Mouse (Mus musculus) kidney, postnatal 4 days (tissue): ENCODE measurements around the gene Olfr259.

Source experiments
- DNase-seq, 2 experiments: peaks; one replicate each; pipeline ENCODE4 v3.0.0; 2021; ENCODE audit warnings: mixed read lengths in 2 of 2

Gene Olfr259

GRCm38 (mm10) chr2:87114467-87114866 lies at the start of gene Olfr259:
TSS of gene Olfr259 (minus strand) at chr2:87114567.
- DNase-seq, result no peak

GRCm38 (mm10) chr2:87152524-87152923 lies 38.2 kb upstream of the Olfr259 start, which contains the start of gene Olfr1111:
TSS of gene Olfr1111 (minus strand) at chr2:87152624.
- DNase-seq, result no peak

- no peak for DNase-seq
These were observed 25.8 kb upstream of the Olfr259 start, which contains the start of gene Olfr1110 for GRCm38 (mm10) chr2:87140200-87140599. TSS of gene Olfr1110 (minus strand) at chr2:87140300.

DNA sequence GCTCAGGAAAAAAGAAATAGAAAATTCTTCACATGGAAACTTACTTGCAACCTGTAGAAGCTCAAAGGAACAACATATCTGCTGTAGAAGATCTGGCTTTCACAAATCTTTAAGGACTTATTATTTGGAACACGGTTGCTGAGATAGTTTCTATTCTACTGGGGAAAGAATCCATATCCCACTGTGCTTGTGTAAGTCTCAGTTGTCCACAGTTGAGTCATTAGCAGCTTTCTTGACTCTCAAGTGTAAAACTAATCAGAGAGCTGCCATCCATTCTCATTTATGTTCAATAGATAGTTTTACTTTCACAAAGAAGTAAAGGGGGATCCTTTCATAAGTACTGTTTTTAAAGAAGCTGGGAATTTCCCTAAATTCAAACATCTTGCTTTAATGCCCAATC lies 18.5 kb downstream of the Olfr259 start, which contains the start of gene Olfr1109:
TSS of gene Olfr1109 (minus strand) at position 101 of the 400 bp plus-strand sequence.
- no peak for DNase-seq

DNA sequence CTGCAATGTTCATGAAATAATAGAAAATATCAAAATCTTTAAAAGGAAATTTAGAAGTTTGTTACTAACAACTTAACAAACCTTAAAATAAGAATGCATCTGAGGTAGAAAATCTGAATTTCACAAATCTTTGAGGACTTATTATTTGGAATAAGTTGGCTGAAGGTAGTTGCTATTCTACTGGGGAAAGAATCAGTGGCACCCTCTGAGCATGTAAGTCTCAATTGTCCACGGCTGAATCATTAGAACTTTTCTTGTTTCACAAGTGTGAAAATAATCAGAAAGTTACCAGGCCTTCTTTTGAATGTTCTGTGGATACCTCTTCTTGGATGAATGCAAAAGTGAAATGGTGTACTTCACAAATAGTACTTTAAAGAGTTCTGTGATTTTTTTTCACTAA lies 38.6 kb downstream of the Olfr259 start, which contains the start of gene Olfr1107:
TSS of gene Olfr1107 (minus strand) at position 101 of the 400 bp plus-strand sequence.
- DNase-seq, result no peak
